Mouse (Mus musculus): ENCODE results near the gene Fnip1.

Fnip1 gene

GRCm38 (mm10) chr11:54458168-54458567 is 20.2 kb downstream of the Fnip1 start:
- no peak for DNase-seq (ENCODE audit: low spot score in 2 of 2)

- DNase-seq (ENCODE audit: low spot score in 2 of 2), result no peak
Measured at GRCm38 (mm10) chr11:54464557-54465244, 26.7 kb downstream of the Fnip1 start.

- DNase-seq (ENCODE audit: low spot score in 2 of 2), result no peak
Measured at GRCm38 (mm10) chr11:54472231-54472630, 34.2 kb downstream of the Fnip1 start.

GRCm38 (mm10) chr11:54478414-54478813 is 40.4 kb downstream of the Fnip1 start:
- no peak for DNase-seq (ENCODE audit: low spot score in 2 of 2)

- no peak for DNase-seq (ENCODE audit: low spot score in 2 of 2)
Measured at GRCm38 (mm10) chr11:54486041-54486440, 48.0 kb downstream of the Fnip1 start.

GRCm38 (mm10) chr11:54491946-54492558 is 54.1 kb downstream of the Fnip1 start:
- DNase-seq (ENCODE audit: low spot score in 2 of 2), result no peak

GRCm38 (mm10) chr11:54492559-54492958 is 54.6 kb downstream of the Fnip1 start:
- DNase-seq (ENCODE audit: low spot score in 2 of 2), result no peak

- DNase-seq (ENCODE audit: low spot score in 2 of 2), result no peak
Measured at GRCm38 (mm10) chr11:54499838-54500237, 61.8 kb downstream of the Fnip1 start.

- peak in 1 of 2 experiments; percentile 22 for DNase-seq (ENCODE audit: low spot score in 2 of 2)
Measured at GRCm38 (mm10) chr11:54502546-54503245, 64.7 kb downstream of the Fnip1 start.

GRCm38 (mm10) chr11:54513584-54513983 is 75.6 kb downstream of the Fnip1 start:
- DNase-seq (ENCODE audit: low spot score in 2 of 2), result no peak

GRCm38 (mm10) chr11:54521927-54522528 is 84.0 kb downstream of the Fnip1 start:
- DNase-seq (ENCODE audit: low spot score in 2 of 2), result peak; percentile 16 to 28

- peak; percentile 97 to 98 for DNase-seq (ENCODE audit: low spot score in 2 of 2)
Measured at GRCm38 (mm10) chr11:54522529-54523430, 84.8 kb downstream of the Fnip1 start, which contains the start of gene Rapgef6. Rapgef6 (plus strand) TSS chr11:54522847.

- no peak for DNase-seq (ENCODE audit: low spot score in 2 of 2)
Measured at GRCm38 (mm10) chr11:54523431-54524001, 85.5 kb downstream of the Fnip1 start.

GRCm38 (mm10) chr11:54528002-54528401 is 90.0 kb downstream of the Fnip1 start:
- no peak for DNase-seq (ENCODE audit: low spot score in 2 of 2)

- no peak for DNase-seq (ENCODE audit: low spot score in 2 of 2)
Measured at GRCm38 (mm10) chr11:54530391-54530790, 92.4 kb downstream of the Fnip1 start.

- no peak for DNase-seq (ENCODE audit: low spot score in 2 of 2)
Measured at GRCm38 (mm10) chr11:54530916-54531315, 92.9 kb downstream of the Fnip1 start.

- no peak for DNase-seq (ENCODE audit: low spot score in 2 of 2)
Measured at GRCm38 (mm10) chr11:54533834-54534233, 95.8 kb downstream of the Fnip1 start.

- DNase-seq (ENCODE audit: low spot score in 2 of 2), result peak; percentile 72 to 76
Measured at GRCm38 (mm10) chr11:54534871-54535270, 96.9 kb downstream of the Fnip1 start.

GRCm38 (mm10) chr11:54539031-54539430 is 101.0 kb downstream of the Fnip1 start:
- no peak for DNase-seq (ENCODE audit: low spot score in 2 of 2)

- DNase-seq (ENCODE audit: low spot score in 2 of 2), result no peak
Measured at GRCm38 (mm10) chr11:54539486-54539885, 101.5 kb downstream of the Fnip1 start.

- no peak for DNase-seq (ENCODE audit: low spot score in 2 of 2)
Measured at GRCm38 (mm10) chr11:54540328-54540727, 102.3 kb downstream of the Fnip1 start.

All from frontal cortex, postnatal 36 days (tissue).